Mouse (Mus musculus): ENCODE data around the gene Casq2. TPM values are rescaled to one million over a fixed set of nuclear protein-coding genes. Genes with fewer than 3 reads are reported as not detected.

The Casq2 gene
- polyA plus RNA-seq, 2 experiments: 59.5 to 91.2 TPM

GRCm38 (mm10) chr3:102181191-102181590, 95.0 kb downstream of the Casq2 start:
- H3K4me2 ChIP-seq (replicated peaks; ENCODE audit: low read depth, low read length, severe bottlenecking): no peak overlapping the region

GRCm38 (mm10) chr3:102182601-102183000, 96.4 kb downstream of the Casq2 start:
- Histone ChIP-seq H3K36me3 (ENCODE audit: control insufficient read depth, insufficient read depth, low read length) (peaks cover 25% of the 10 kb centered on the region), H3K27ac (replicated peaks; ENCODE audit: low read depth, low read length) (no peak overlapping the region), H3K4me1 (ENCODE audit: control insufficient read depth, insufficient read depth, low read length) (0 out of 2 replicates have a peak, but pooled peaks cover 13% of the 10 kb centered on the region), H3K4me3 (replicated peaks; ENCODE audit: low read length) (no peak overlapping the region), H3K9me3 (ENCODE audit: control insufficient read depth, low read length) (peaks cover 6% of the 10 kb centered on the region; the same call in 1 of the 2 replicates), H3K4me2 (replicated peaks; ENCODE audit: low read depth, low read length, severe bottlenecking) (no peak overlapping the region), H3K9ac (ENCODE audit: low read depth, low read length, severe bottlenecking) (no peak overlapping the region), H3K27me3 (ENCODE audit: control insufficient read depth, insufficient read depth, low read length) (no peaks in the 10 kb centered on the region)
- no peak for ATAC-seq (ENCODE audit: low FRiP score, low read depth)
- no peak for DNase-seq (ENCODE audit: low spot score)
- WGBS: 78% methylated on average over 2 of the region's 2 CpGs
- no peak for TF ChIP-seq POLR2A (IDR thresholded peaks at IDR 0.05; ENCODE audit: borderline replicate concordance, extremely low read depth, insufficient read depth, insufficient read length)

More at GRCm38 (mm10) chr3:102181191-102181590, 95.0 kb downstream of the Casq2 start:
- H3K4me1 ChIP-seq (ENCODE audit: control insufficient read depth, insufficient read depth, low read length): peaks cover 18% of the 10 kb centered on the region
- ATAC-seq (ENCODE audit: low FRiP score, low read depth): no peak
- H3K9me3 ChIP-seq (ENCODE audit: control insufficient read depth, low read length): peaks cover 5% of the 10 kb centered on the region; the same call in 1 of the 2 replicates
- H3K9ac ChIP-seq (ENCODE audit: low read depth, low read length, severe bottlenecking): no peak overlapping the region
- TF ChIP-seq POLR2A (IDR thresholded peaks at IDR 0.05; ENCODE audit: borderline replicate concordance, extremely low read depth, insufficient read depth, insufficient read length): no peak
- no peak overlapping the region for H3K27ac ChIP-seq (replicated peaks; ENCODE audit: low read depth, low read length)
- H3K36me3 ChIP-seq (ENCODE audit: control insufficient read depth, insufficient read depth, low read length): peaks cover 25% of the 10 kb centered on the region
- WGBS: 89% methylated on average over 4 of the region's 4 CpGs
- H3K27me3 ChIP-seq (ENCODE audit: control insufficient read depth, insufficient read depth, low read length): no peaks in the 10 kb centered on the region
- no peak overlapping the region for H3K4me3 ChIP-seq (replicated peaks; ENCODE audit: low read length)
- DNase-seq (ENCODE audit: low spot score): no peak

- no peak overlapping the region for H3K4me2 ChIP-seq (replicated peaks; ENCODE audit: low read depth, low read length, severe bottlenecking)
- peaks cover 29% of the 10 kb centered on the region for H3K36me3 ChIP-seq (ENCODE audit: control insufficient read depth, insufficient read depth, low read length)
- H3K27me3 ChIP-seq (ENCODE audit: control insufficient read depth, insufficient read depth, low read length): no peaks in the 10 kb centered on the region
- H3K9ac ChIP-seq (ENCODE audit: low read depth, low read length, severe bottlenecking): no peak overlapping the region
- DNase-seq (ENCODE audit: low spot score): peak; percentile 49
- peaks cover 18% of the 10 kb centered on the region for H3K4me1 ChIP-seq (ENCODE audit: control insufficient read depth, insufficient read depth, low read length)
- no peak overlapping the region for H3K4me3 ChIP-seq (replicated peaks; ENCODE audit: low read length)
- whole genome bisulfite sequencing: 25% methylated on average over 5 of the region's 5 CpGs
- TF ChIP-seq POLR2A (IDR thresholded peaks at IDR 0.05; ENCODE audit: borderline replicate concordance, extremely low read depth, insufficient read depth, insufficient read length): no peak
- peaks cover 6% of the 10 kb centered on the region; the same call in 1 of the 2 replicates for H3K9me3 ChIP-seq (ENCODE audit: control insufficient read depth, low read length)
- no peak overlapping the region for H3K27ac ChIP-seq (replicated peaks; ENCODE audit: low read depth, low read length)
- ATAC-seq (ENCODE audit: low FRiP score, low read depth): peak; percentile 71
Measured at GRCm38 (mm10) chr3:102184721-102185120, 98.5 kb downstream of the Casq2 start.

GRCm38 (mm10) chr3:102187401-102187800, 101.2 kb downstream of the Casq2 start:
- Histone ChIP-seq H3K4me2 (replicated peaks; ENCODE audit: low read depth, low read length, severe bottlenecking) (no peak overlapping the region), H3K9ac (ENCODE audit: low read depth, low read length, severe bottlenecking) (no peak overlapping the region), H3K4me1 (ENCODE audit: control insufficient read depth, insufficient read depth, low read length) (peaks cover 22% of the 10 kb centered on the region), H3K27me3 (ENCODE audit: control insufficient read depth, insufficient read depth, low read length) (no peaks in the 10 kb centered on the region), H3K27ac (replicated peaks; ENCODE audit: low read depth, low read length) (no peak overlapping the region), H3K36me3 (ENCODE audit: control insufficient read depth, insufficient read depth, low read length) (peaks cover 18% of the 10 kb centered on the region), H3K4me3 (replicated peaks; ENCODE audit: low read length) (no peak overlapping the region), H3K9me3 (ENCODE audit: control insufficient read depth, low read length) (peaks cover 6% of the 10 kb centered on the region; the same call in 1 of the 2 replicates)
- no peak for TF ChIP-seq POLR2A (IDR thresholded peaks at IDR 0.05; ENCODE audit: borderline replicate concordance, extremely low read depth, insufficient read depth, insufficient read length)
- 73% methylated on average over 4 of the region's 4 CpGs for WGBS
- ATAC-seq (ENCODE audit: low FRiP score, low read depth) (no peak), DNase-seq (ENCODE audit: low spot score) (no peak)

GRCm38 (mm10) chr3:102188972-102189371, 102.8 kb downstream of the Casq2 start:
- DNase-seq (ENCODE audit: low spot score) (no peak), ATAC-seq (ENCODE audit: low FRiP score, low read depth) (no peak)
- Histone ChIP-seq H3K4me1 (ENCODE audit: control insufficient read depth, insufficient read depth, low read length) (peaks cover 38% of the 10 kb centered on the region), H3K9me3 (ENCODE audit: control insufficient read depth, low read length) (peaks cover 6% of the 10 kb centered on the region; the same call in 1 of the 2 replicates), H3K36me3 (ENCODE audit: control insufficient read depth, insufficient read depth, low read length) (peaks cover 8% of the 10 kb centered on the region), H3K4me2 (replicated peaks; ENCODE audit: low read depth, low read length, severe bottlenecking) (no peak overlapping the region), H3K9ac (ENCODE audit: low read depth, low read length, severe bottlenecking) (no peak overlapping the region), H3K27me3 (ENCODE audit: control insufficient read depth, insufficient read depth, low read length) (no peaks in the 10 kb centered on the region), H3K4me3 (replicated peaks; ENCODE audit: low read length) (no peak overlapping the region), H3K27ac (replicated peaks; ENCODE audit: low read depth, low read length) (no peak overlapping the region)
- WGBS: 32% methylated on average over 6 of the region's 6 CpGs
- no peak for TF ChIP-seq POLR2A (IDR thresholded peaks at IDR 0.05; ENCODE audit: borderline replicate concordance, extremely low read depth, insufficient read depth, insufficient read length)
